Mouse (Mus musculus) liver, adult 2 months (tissue): ENCODE measurements at regions not wholly inside any gene's neighbourhood (a gene's known extent, or its start where the extent isn't known, plus 50 kb on each side); places are given as distances from the start of the nearest gene placed in this dataset.

Experiments used
- DNase-seq: peaks from one replicate; pipeline ENCODE4 v3.0.0-alpha.2; 2011; ENCODE audit warnings: low read depth, low spot score; ENCODE audit errors: extremely low read depth
- H3K27ac ChIP-seq: fragments of 200-500 bp; replicated peaks from 2 replicates; pipeline ENCODE4 v1.5.1; 2012; ENCODE audit warnings: low read depth, mild to moderate bottlenecking, control low read depth, inconsistent platforms, low read length; ENCODE audit not compliant: insufficient read depth
- H3K27me3 ChIP-seq: fragments of 200-500 bp; 2 replicates; pipeline ENCODE4 v1.6.1; 2012; ENCODE audit warnings: mild to moderate bottlenecking, moderate library complexity, low read length, inconsistent platforms; ENCODE audit not compliant: control insufficient read depth, insufficient read depth
- H3K36me3 ChIP-seq: fragments of 200-500 bp; 2 replicates; pipeline ENCODE4 v1.6.1; 2012; ENCODE audit warnings: low read length, inconsistent platforms; ENCODE audit not compliant: control insufficient read depth, insufficient read depth
- H3K4me1 ChIP-seq: fragments of 200-500 bp; 2 replicates; pipeline ENCODE4 v1.6.1; 2011; ENCODE audit warnings: low read length; ENCODE audit not compliant: control insufficient read depth, insufficient read depth
- H3K4me3 ChIP-seq: fragments of 200-500 bp; 2 replicates; pipeline ENCODE4 v1.5.1; 2011; ENCODE audit warnings: low read depth, mild to moderate bottlenecking, control low read depth, low read length, moderate library complexity; ENCODE audit not compliant: insufficient read depth
- H3K79me2 ChIP-seq: fragments of 200-500 bp; 2 replicates; pipeline ENCODE4 v1.6.1; 2012; ENCODE audit warnings: inconsistent platforms, mild to moderate bottlenecking, low read length, moderate library complexity; ENCODE audit not compliant: control insufficient read depth, insufficient read depth
- H3K9ac ChIP-seq: fragments of 200-500 bp; 2 replicates; pipeline ENCODE4 v1.6.1; 2012; ENCODE audit warnings: low read depth, mild to moderate bottlenecking, control low read depth, inconsistent platforms, low read length
- CTCF ChIP-seq: fragments of 200-500 bp; IDR thresholded peaks from 2 replicates; pipeline ENCODE4 v1.5.1; 2011; ENCODE audit warnings: low read depth, low read length, control low read depth
- POLR2A ChIP-seq: fragments of 200-500 bp; IDR thresholded peaks from 2 replicates; pipeline ENCODE4 v1.6.1; 2011; ENCODE audit warnings: low read length, control low read depth; ENCODE audit not compliant: insufficient read depth; ENCODE audit errors: extremely low read depth
- WGBS: fragments of 180-500 bp; shearing (Covaris S2); methylation state at CpG from one replicate; pipeline ENCODE4 v1.1.7; 2018; 5-methylcytosine and 5-hydroxymethylcytosine counted together

- peak; percentile 6 for DNase-seq
- 80% methylated on average over 10 of the region's 10 CpGs for WGBS
- Histone ChIP-seq H3K36me3 (no peaks in the 10 kb centered on the region), H3K79me2 (no peaks in the 10 kb centered on the region), H3K4me1 (peaks cover 3% of the 10 kb centered on the region), H3K27ac (peak overlapping the region; percentile 54), H3K9ac (no peak overlapping the region), H3K27me3 (no peaks in the 10 kb centered on the region), H3K4me3 (no peak overlapping the region)
- TF ChIP-seq POLR2A (no peak), CTCF (no peak)
These were observed 71.6 kb upstream of the Galnt15 start for GRCm38 (mm10) chr14:31957211-31957638.

DNA sequence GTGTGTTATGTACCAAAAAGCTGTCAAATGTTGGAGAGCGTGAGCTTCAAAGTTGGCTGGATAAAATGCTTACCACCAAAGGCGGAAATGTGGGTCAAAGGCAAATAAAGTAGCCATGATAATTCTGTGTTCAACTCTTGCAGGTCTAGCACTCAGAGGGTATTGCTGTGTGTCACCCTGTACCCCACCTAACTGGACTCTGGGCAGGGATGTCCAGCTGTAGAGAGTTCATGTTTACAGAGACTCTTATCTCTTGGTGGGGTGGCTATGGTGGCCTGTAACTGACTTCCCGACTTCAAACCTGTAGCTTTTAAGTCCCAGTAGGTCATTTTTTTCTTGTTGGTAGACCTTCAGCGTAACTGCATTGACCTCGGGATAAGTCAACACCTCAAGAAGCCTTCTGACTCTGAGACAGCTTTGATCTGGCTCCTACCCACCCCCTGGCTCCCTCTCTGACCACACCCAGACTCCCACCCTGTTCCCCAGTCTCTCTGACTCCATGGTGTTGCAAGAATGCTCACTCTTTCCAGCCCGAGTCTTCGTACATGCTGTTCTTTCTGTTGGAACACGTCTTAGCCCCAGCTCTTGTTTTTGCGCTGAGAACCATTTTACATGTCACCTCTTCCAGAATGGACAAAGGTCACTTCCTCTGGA lies 68.5 kb upstream of the Galnt15 start:
- H3K9ac ChIP-seq: no peak overlapping the region
- TF ChIP-seq POLR2A (no peak), CTCF (no peak)
- peaks cover 3% of the 10 kb centered on the region for H3K4me1 ChIP-seq
- no peak overlapping the region for H3K4me3 ChIP-seq
- H3K27ac ChIP-seq: no peak overlapping the region; the same call in 1 of the 2 replicates
- WGBS: 63% methylated on average over 9 of the region's 9 CpGs
- no peaks in the 10 kb centered on the region for H3K27me3 ChIP-seq
- no peaks in the 10 kb centered on the region for H3K36me3 ChIP-seq
- no peak for DNase-seq
- H3K79me2 ChIP-seq: no peaks in the 10 kb centered on the region

- peak; percentile 3 for DNase-seq
- Histone ChIP-seq H3K36me3 (no peaks in the 10 kb centered on the region), H3K27ac (peak overlapping the region; percentile 44; the same call in 1 of the 2 replicates), H3K27me3 (no peaks in the 10 kb centered on the region), H3K4me3 (no peak overlapping the region), H3K9ac (no peak overlapping the region), H3K79me2 (no peaks in the 10 kb centered on the region), H3K4me1 (peaks cover 3% of the 10 kb centered on the region)
- WGBS: 80% methylated on average over 5 of the region's 5 CpGs
- TF ChIP-seq CTCF (no peak), POLR2A (no peak)
These were observed 67.3 kb upstream of the Galnt15 start for GRCm38 (mm10) chr14:31961442-31961841.

DNA sequence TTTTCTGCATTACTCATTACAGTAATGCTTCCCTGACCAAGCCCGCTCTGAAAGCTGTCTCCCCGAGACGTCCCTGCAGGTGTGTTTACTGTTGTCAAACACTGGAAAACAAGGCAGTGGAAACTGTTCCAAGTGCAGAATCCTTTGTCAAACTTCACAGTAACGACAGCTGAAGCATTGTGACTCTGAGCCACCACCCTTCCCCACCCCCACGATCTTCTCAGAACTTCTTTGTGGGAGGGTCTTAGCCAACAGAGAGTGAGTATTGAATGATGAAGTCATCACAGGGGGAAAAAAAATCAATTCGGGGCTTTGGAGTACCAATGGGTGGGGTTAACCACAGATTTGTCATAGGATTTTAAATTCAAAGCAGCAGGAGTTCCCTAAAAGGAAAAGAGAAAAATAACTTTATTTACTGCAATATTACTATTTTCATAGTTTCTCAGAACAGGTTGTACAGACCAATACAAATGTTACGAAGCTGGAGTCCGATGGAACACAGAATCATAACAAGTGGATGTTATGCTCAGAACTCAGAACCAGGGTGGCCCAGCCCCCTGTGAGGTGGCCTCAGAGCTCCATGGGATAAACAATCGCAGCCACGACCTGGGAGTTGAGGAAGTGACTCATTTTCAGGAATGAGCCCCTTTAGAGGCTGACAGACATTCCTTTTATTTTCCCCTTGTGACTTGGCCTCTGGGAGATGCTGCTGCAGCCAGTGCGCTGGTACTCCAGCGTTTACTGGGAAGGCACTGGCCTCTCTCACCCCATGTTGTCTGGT lies 65.5 kb upstream of the Galnt15 start:
- H3K36me3 ChIP-seq: no peaks in the 10 kb centered on the region
- WGBS: 43% methylated on average over 12 of the region's 12 CpGs
- H3K9ac ChIP-seq: no peak overlapping the region
- H3K4me3 ChIP-seq: no peak overlapping the region
- no peak for DNase-seq
- no peaks in the 10 kb centered on the region for H3K79me2 ChIP-seq
- H3K27ac ChIP-seq: no peak overlapping the region
- H3K27me3 ChIP-seq: no peaks in the 10 kb centered on the region
- TF ChIP-seq CTCF (no peak), POLR2A (no peak)
- H3K4me1 ChIP-seq: peaks cover 3% of the 10 kb centered on the region

DNA sequence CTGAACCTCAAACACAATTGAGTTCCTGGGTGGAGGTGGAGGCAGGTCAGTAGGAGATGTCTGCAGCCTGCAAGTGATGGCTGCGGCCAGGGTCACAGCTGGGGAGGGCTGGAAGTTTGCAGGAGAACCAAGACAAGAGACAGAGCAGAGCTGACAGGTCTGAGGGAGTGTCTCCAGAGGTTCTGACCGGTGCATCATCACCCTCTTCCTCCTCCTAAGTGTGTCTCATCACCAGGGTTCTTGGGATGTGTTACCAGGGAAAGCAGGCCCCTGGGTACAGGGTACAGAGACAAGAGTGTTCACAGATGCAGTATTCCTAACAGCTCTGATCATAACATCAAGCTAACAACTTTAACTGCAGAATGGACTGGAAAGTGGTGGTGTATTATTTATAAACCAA lies 64.7 kb upstream of the Galnt15 start:
- no peak overlapping the region for H3K4me3 ChIP-seq
- H3K36me3 ChIP-seq: no peaks in the 10 kb centered on the region
- H3K79me2 ChIP-seq: no peaks in the 10 kb centered on the region
- no peak for DNase-seq
- no peaks in the 10 kb centered on the region for H3K27me3 ChIP-seq
- 82% methylated on average over 2 of the region's 2 CpGs for WGBS
- H3K27ac ChIP-seq: no peak overlapping the region
- TF ChIP-seq CTCF: no peak
- TF ChIP-seq POLR2A: no peak
- peaks cover 3% of the 10 kb centered on the region for H3K4me1 ChIP-seq
- no peak overlapping the region for H3K9ac ChIP-seq

DNA sequence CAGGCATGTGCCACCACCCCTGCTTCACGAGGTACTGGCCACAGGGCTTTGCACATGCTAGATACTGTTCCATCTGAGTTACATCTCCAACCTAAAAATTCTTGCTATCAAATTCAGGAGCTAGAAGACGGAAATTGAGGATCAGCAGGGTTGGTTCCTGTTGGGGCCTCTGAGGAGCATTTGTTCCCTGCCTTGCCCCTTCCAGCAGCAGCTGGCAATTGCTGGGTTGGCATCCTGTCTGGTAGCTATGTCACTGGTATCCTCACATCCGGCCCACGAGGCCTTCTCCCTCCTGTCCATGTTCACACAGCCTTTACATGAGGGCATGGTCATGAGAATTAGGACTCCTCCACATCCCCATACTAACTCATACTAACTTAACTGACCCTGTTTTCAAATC lies 64.0 kb upstream of the Galnt15 start:
- Histone ChIP-seq H3K4me1 (peaks cover 3% of the 10 kb centered on the region), H3K4me3 (no peak overlapping the region), H3K27me3 (no peaks in the 10 kb centered on the region), H3K79me2 (no peaks in the 10 kb centered on the region), H3K9ac (no peak overlapping the region), H3K36me3 (no peaks in the 10 kb centered on the region), H3K27ac (no peak overlapping the region)
- TF ChIP-seq POLR2A (no peak), CTCF (no peak)
- 86% methylated on average over 4 of the region's 4 CpGs for WGBS
- no peak for DNase-seq
